Mouse (Mus musculus) liver, adult 2 months (tissue): ENCODE results near the gene Chn2. TPM values are rescaled to one million over a fixed set of nuclear protein-coding genes. Genes with fewer than 3 reads are reported as not detected.

ENCODE experiments used
- DNase-seq: peaks from one replicate; pipeline ENCODE4 v3.0.0-alpha.2; 2011; ENCODE audit warnings: low read depth, low spot score; ENCODE audit errors: extremely low read depth
- H3K27ac ChIP-seq: fragments of 200-500 bp; replicated peaks from 2 replicates; pipeline ENCODE4 v1.5.1; 2012; ENCODE audit warnings: low read depth, mild to moderate bottlenecking, control low read depth, inconsistent platforms, low read length; ENCODE audit not compliant: insufficient read depth
- H3K27me3 ChIP-seq: fragments of 200-500 bp; 2 replicates; pipeline ENCODE4 v1.6.1; 2012; ENCODE audit warnings: mild to moderate bottlenecking, moderate library complexity, low read length, inconsistent platforms; ENCODE audit not compliant: control insufficient read depth, insufficient read depth
- H3K36me3 ChIP-seq: fragments of 200-500 bp; 2 replicates; pipeline ENCODE4 v1.6.1; 2012; ENCODE audit warnings: low read length, inconsistent platforms; ENCODE audit not compliant: control insufficient read depth, insufficient read depth
- H3K4me1 ChIP-seq: fragments of 200-500 bp; 2 replicates; pipeline ENCODE4 v1.6.1; 2011; ENCODE audit warnings: low read length; ENCODE audit not compliant: control insufficient read depth, insufficient read depth
- H3K4me3 ChIP-seq: fragments of 200-500 bp; 2 replicates; pipeline ENCODE4 v1.5.1; 2011; ENCODE audit warnings: low read depth, mild to moderate bottlenecking, control low read depth, low read length, moderate library complexity; ENCODE audit not compliant: insufficient read depth
- H3K79me2 ChIP-seq: fragments of 200-500 bp; 2 replicates; pipeline ENCODE4 v1.6.1; 2012; ENCODE audit warnings: inconsistent platforms, mild to moderate bottlenecking, low read length, moderate library complexity; ENCODE audit not compliant: control insufficient read depth, insufficient read depth
- H3K9ac ChIP-seq: fragments of 200-500 bp; 2 replicates; pipeline ENCODE4 v1.6.1; 2012; ENCODE audit warnings: low read depth, mild to moderate bottlenecking, control low read depth, inconsistent platforms, low read length
- CTCF ChIP-seq: fragments of 200-500 bp; IDR thresholded peaks from 2 replicates; pipeline ENCODE4 v1.5.1; 2011; ENCODE audit warnings: low read depth, low read length, control low read depth
- POLR2A ChIP-seq: fragments of 200-500 bp; IDR thresholded peaks from 2 replicates; pipeline ENCODE4 v1.6.1; 2011; ENCODE audit warnings: low read length, control low read depth; ENCODE audit not compliant: insufficient read depth; ENCODE audit errors: extremely low read depth
- WGBS: fragments of 180-500 bp; shearing (Covaris S2); methylation state at CpG from one replicate; pipeline ENCODE4 v1.1.7; 2018; 5-methylcytosine and 5-hydroxymethylcytosine counted together
- polyA plus RNA-seq: library from polyadenylated mRNA; depleted of rRNA; stranded (reverse); fragments of >200 nt; gene quantifications from 2 replicates; pipeline ENCODE4 v1.2.3, GENCODE M21; 2012
- total RNA-seq: library from RNA; depleted of rRNA; stranded (reverse); fragments of >200 nt; gene quantifications from 2 replicates; pipeline ENCODE4 v1.2.3, GENCODE M21; 2014

Gene Chn2
- total and polyA plus RNA-seq, 2 experiments, result 37.3 to 46.2 TPM

DNA sequence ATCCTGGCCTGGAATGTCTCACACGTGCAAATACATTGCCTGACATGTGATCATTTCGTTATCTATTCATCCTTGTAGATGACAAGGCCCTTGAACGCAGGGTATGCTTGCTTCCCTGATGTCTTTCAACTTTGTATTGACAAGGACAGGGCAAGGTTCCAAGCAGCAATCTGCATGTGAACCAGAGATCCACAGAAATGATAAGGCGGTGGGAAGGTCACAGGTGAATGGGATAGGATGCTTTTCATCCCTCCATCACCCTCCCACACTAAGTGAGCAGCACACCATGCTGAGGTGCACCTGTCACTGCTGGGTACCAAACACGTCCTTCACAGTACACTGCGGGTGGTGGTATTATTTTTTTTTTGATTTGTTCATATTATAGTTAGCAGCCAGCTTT, 240.9 kb downstream of the Chn2 start:
- H3K9ac ChIP-seq, result no peak overlapping the region
- WGBS, result 56% methylated on average over 6 of the region's 6 CpGs
- TF ChIP-seq POLR2A, result no peak
- TF ChIP-seq CTCF, result no peak
- no peak overlapping the region for H3K27ac ChIP-seq
- H3K36me3 ChIP-seq, result no peaks in the 10 kb centered on the region
- no peaks in the 10 kb centered on the region for H3K27me3 ChIP-seq
- H3K4me1 ChIP-seq, result no peaks in the 10 kb centered on the region
- no peak overlapping the region for H3K4me3 ChIP-seq
- DNase-seq, result no peak
- no peaks in the 10 kb centered on the region for H3K79me2 ChIP-seq

GRCm38 (mm10) chr6:54283299-54283698, 243.9 kb downstream of the Chn2 start:
- no peak overlapping the region for H3K4me3 ChIP-seq
- no peaks in the 10 kb centered on the region for H3K4me1 ChIP-seq
- TF ChIP-seq CTCF (no peak), POLR2A (no peak)
- H3K36me3 ChIP-seq, result no peaks in the 10 kb centered on the region
- no peak overlapping the region for H3K27ac ChIP-seq
- no peak overlapping the region for H3K9ac ChIP-seq
- WGBS, result 88% methylated on average over 1 of the region's 1 CpGs
- no peak for DNase-seq
- no peaks in the 10 kb centered on the region for H3K27me3 ChIP-seq
- no peaks in the 10 kb centered on the region for H3K79me2 ChIP-seq

DNA sequence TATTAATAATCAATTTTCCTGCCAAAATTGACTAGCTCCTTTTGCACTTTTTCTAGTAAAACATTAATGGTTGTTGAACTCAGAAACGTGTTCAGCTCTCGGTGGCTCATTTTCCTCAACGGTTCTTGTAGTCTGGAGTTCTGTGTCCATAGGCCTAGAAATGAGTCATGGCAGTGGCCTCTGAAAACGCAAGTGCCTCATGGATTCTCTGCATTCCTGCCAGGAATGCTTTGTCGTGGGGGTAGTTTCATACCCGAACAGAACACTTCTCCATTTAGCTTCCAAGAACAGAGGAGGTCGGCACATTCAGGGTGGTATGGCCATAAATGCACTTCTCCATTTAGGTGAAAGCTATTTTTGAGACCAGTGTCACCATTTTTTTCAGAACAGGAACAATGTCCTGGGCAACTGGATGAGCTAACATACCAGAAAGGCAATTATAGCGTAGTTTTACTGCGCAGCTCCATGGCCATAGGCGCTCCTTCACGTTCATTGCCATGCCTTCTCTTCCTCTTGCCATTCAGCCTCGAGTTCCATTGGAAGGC, 244.9 kb downstream of the Chn2 start:
- H3K79me2 ChIP-seq, result no peaks in the 10 kb centered on the region
- H3K4me3 ChIP-seq, result no peak overlapping the region
- H3K36me3 ChIP-seq, result no peaks in the 10 kb centered on the region
- no peak overlapping the region for H3K9ac ChIP-seq
- 82% methylated on average over 12 of the region's 12 CpGs for WGBS
- H3K4me1 ChIP-seq, result no peaks in the 10 kb centered on the region
- H3K27ac ChIP-seq, result no peak overlapping the region
- no peak for DNase-seq
- H3K27me3 ChIP-seq, result no peaks in the 10 kb centered on the region
- no peak for TF ChIP-seq CTCF

GRCm38 (mm10) chr6:54286813-54287212, 247.5 kb downstream of the Chn2 start:
- DNase-seq, result no peak

DNA sequence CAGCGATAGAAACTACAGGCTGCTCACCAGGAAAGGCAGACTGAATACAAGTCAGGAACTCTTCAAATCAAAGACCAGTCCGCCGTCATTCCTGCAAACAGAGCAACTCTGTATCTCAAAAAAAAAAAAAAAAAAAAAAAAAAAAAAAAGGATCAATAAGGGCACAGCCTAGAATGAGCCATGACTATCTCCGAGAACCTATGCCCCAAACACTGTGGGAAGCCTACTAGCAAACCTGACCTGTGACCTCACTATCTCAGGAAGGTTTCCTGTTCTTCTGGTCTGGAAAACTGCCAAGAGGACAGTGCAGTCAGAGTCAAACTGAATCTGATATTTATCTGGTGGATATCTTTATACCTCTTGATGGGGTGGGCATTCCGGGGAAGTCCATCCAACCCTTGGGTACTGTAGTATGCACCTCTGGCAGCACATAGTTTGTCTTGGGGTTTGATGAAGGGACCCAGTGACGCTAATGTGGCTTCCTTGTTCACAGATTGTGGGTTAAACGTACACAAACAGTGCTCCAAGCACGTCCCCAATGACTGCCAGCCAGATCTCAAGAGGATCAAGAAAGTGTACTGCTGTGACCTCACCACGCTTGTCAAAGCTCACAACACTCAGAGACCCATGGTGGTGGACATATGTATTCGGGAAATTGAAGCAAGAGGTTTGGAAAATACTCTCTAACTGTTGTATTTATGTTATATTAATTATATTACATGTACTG, 250.6 kb downstream of the Chn2 start:
- no peaks in the 10 kb centered on the region for H3K27me3 ChIP-seq
- 34% methylated on average over 10 of the region's 10 CpGs for WGBS
- H3K36me3 ChIP-seq, result peaks cover 2% of the 10 kb centered on the region; the same call in 1 of the 2 replicates
- H3K4me3 ChIP-seq, result no peak overlapping the region
- H3K27ac ChIP-seq, result no peak overlapping the region
- no peak overlapping the region for H3K9ac ChIP-seq
- TF ChIP-seq CTCF (no peak), POLR2A (no peak)
- no peaks in the 10 kb centered on the region for H3K79me2 ChIP-seq
- peak; percentile 91 for DNase-seq
- peaks cover 3% of the 10 kb centered on the region for H3K4me1 ChIP-seq

More at GRCm38 (mm10) chr6:54286813-54287212, 247.5 kb downstream of the Chn2 start:
- Histone ChIP-seq H3K4me3 (no peak overlapping the region), H3K27ac (no peak overlapping the region), H3K79me2 (no peaks in the 10 kb centered on the region), H3K4me1 (peaks cover 3% of the 10 kb centered on the region), H3K9ac (no peak overlapping the region), H3K27me3 (no peaks in the 10 kb centered on the region), H3K36me3 (no peaks in the 10 kb centered on the region; the same call in 1 of the 2 replicates)
- 87% methylated on average over 5 of the region's 5 CpGs for WGBS
- TF ChIP-seq CTCF (no peak), POLR2A (no peak)

DNA sequence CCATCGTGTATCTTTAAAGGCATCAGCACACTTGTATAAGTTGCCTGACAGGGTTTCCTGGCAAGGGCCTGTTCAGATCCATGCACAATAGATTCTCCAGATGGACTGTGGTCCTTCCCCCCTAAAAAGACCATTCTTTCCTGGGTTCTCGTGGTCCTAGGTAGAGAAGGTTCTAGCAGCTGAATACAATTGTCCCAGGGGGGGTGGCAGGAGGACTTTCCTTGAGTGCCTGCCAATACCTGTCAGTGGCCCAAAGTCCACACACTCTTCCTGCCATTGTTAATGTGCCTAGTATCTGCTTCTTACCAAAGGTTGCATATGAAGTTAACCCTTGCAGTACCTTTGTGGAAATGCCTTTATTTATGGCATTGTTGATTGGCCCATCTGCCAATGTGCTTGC, 257.9 kb downstream of the Chn2 start:
- Histone ChIP-seq H3K79me2 (no peaks in the 10 kb centered on the region), H3K4me1 (0 out of 2 replicates have a peak, but pooled peaks cover 2% of the 10 kb centered on the region), H3K36me3 (peaks cover 25% of the 10 kb centered on the region; the same call in 1 of the 2 replicates), H3K9ac (no peak overlapping the region), H3K4me3 (no peak overlapping the region), H3K27ac (no peak overlapping the region), H3K27me3 (no peaks in the 10 kb centered on the region)
- TF ChIP-seq CTCF (no peak), POLR2A (no peak)
- DNase-seq, result no peak
- 77% methylated on average over 2 of the region's 2 CpGs for WGBS
